Mouse (Mus musculus) small intestine, adult 2 months (tissue): ENCODE measurements around the gene Plau.

Experiments used
- CTCF ChIP-seq: fragments of 200-500 bp; IDR thresholded peaks from 2 replicates; pipeline ENCODE4 v1.5.1; 2012; ENCODE audit warnings: low read depth, mild to moderate bottlenecking, control low read depth, inconsistent platforms, low read length, moderate library complexity, mixed read lengths; ENCODE audit not compliant: insufficient replicate concordance, insufficient read length; ENCODE audit errors: extremely low read depth
- POLR2A ChIP-seq: fragments of 200-500 bp; IDR thresholded peaks from 2 replicates; pipeline ENCODE4 v1.6.1; 2012; ENCODE audit warnings: low read depth, mild to moderate bottlenecking, control low read depth, inconsistent platforms, low read length, moderate library complexity

- TF ChIP-seq CTCF (no peak), POLR2A (no peak)
Observed at GRCm38 (mm10) chr14:20871495-20871894, 35.0 kb downstream of the Plau start.
